Mouse (Mus musculus): ENCODE measurements around the gene Dnajc8. TPM values are rescaled to one million over a fixed set of nuclear protein-coding genes. Genes with fewer than 3 reads are reported as not detected.

Gene Dnajc8
- polyA plus RNA-seq, 1 experiment from 2014 or later, result 77.7 TPM

- no peak overlapping the region for H3K27ac ChIP-seq (ENCODE audit: low read length)
- WGBS (ENCODE audit: insufficient replicate concordance), result 68% methylated on average over 9 of the region's 9 CpGs
- no peak overlapping the region for H3K4me3 ChIP-seq (ENCODE audit: low read depth, low read length)
- H3K36me3 ChIP-seq (ENCODE audit: control insufficient read depth, insufficient read depth), result no peaks in the 10 kb centered on the region
- peaks cover 2% of the 10 kb centered on the region for H3K9me3 ChIP-seq (replicated peaks; ENCODE audit: control insufficient read depth, low read length)
- H3K9ac ChIP-seq (ENCODE audit: low read depth, low read length), result no peak overlapping the region
- H3K4me2 ChIP-seq (ENCODE audit: low read depth, low read length), result no peak overlapping the region
- no peak for ATAC-seq (ENCODE audit: low read depth)
- H3K4me1 ChIP-seq (ENCODE audit: control insufficient read depth, low read depth, low read length), result peaks cover 2% of the 10 kb centered on the region
- no peaks in the 10 kb centered on the region for H3K27me3 ChIP-seq (ENCODE audit: control insufficient read depth, insufficient read depth, low read depth, low read length)
Measured at GRCm38 (mm10) chr4:132571190-132571589, 35.8 kb downstream of the Dnajc8 start.

GRCm38 (mm10) chr4:132573327-132573726 lies 38.0 kb downstream of the Dnajc8 start:
- Histone ChIP-seq H3K9ac (ENCODE audit: low read depth, low read length) (no peak overlapping the region), H3K4me1 (ENCODE audit: control insufficient read depth, low read depth, low read length) (peaks cover 2% of the 10 kb centered on the region), H3K27me3 (ENCODE audit: control insufficient read depth, insufficient read depth, low read depth, low read length) (no peaks in the 10 kb centered on the region), H3K4me2 (ENCODE audit: low read depth, low read length) (no peak overlapping the region), H3K9me3 (replicated peaks; ENCODE audit: control insufficient read depth, low read length) (peaks cover 2% of the 10 kb centered on the region), H3K36me3 (ENCODE audit: control insufficient read depth, insufficient read depth) (no peaks in the 10 kb centered on the region), H3K27ac (ENCODE audit: low read length) (no peak overlapping the region), H3K4me3 (ENCODE audit: low read depth, low read length) (no peak overlapping the region)
- 0 out of 2 replicates have a peak, but pooled peaks have one; percentile 21 for ATAC-seq (ENCODE audit: low read depth)
- WGBS (ENCODE audit: insufficient replicate concordance), result 26% methylated on average over 11 of the region's 11 CpGs

GRCm38 (mm10) chr4:132574809-132575347 lies 39.5 kb downstream of the Dnajc8 start:
- Histone ChIP-seq H3K27me3 (ENCODE audit: control insufficient read depth, insufficient read depth, low read depth, low read length) (no peaks in the 10 kb centered on the region), H3K4me2 (ENCODE audit: low read depth, low read length) (no peak overlapping the region), H3K9ac (ENCODE audit: low read depth, low read length) (no peak overlapping the region), H3K36me3 (ENCODE audit: control insufficient read depth, insufficient read depth) (no peaks in the 10 kb centered on the region), H3K4me3 (ENCODE audit: low read depth, low read length) (no peak overlapping the region), H3K27ac (ENCODE audit: low read length) (no peak overlapping the region), H3K4me1 (ENCODE audit: control insufficient read depth, low read depth, low read length) (peaks cover 2% of the 10 kb centered on the region), H3K9me3 (replicated peaks; ENCODE audit: control insufficient read depth, low read length) (no peaks in the 10 kb centered on the region)
- WGBS (ENCODE audit: insufficient replicate concordance), result 67% methylated on average over 1 of the region's 1 CpGs
- ATAC-seq (ENCODE audit: low read depth), result no peak

- Histone ChIP-seq H3K4me2 (ENCODE audit: low read depth, low read length) (no peak overlapping the region), H3K9me3 (replicated peaks; ENCODE audit: control insufficient read depth, low read length) (no peaks in the 10 kb centered on the region), H3K27ac (ENCODE audit: low read length) (no peak overlapping the region), H3K36me3 (ENCODE audit: control insufficient read depth, insufficient read depth) (no peaks in the 10 kb centered on the region), H3K27me3 (ENCODE audit: control insufficient read depth, insufficient read depth, low read depth, low read length) (no peaks in the 10 kb centered on the region), H3K9ac (ENCODE audit: low read depth, low read length) (no peak overlapping the region), H3K4me3 (ENCODE audit: low read depth, low read length) (no peak overlapping the region), H3K4me1 (ENCODE audit: control insufficient read depth, low read depth, low read length) (no peaks in the 10 kb centered on the region)
- WGBS (ENCODE audit: insufficient replicate concordance), result 41% methylated on average over 3 of the region's 3 CpGs
- ATAC-seq (ENCODE audit: low read depth), result no peak
Measured at GRCm38 (mm10) chr4:132583781-132584180, 48.4 kb downstream of the Dnajc8 start.

GRCm38 (mm10) chr4:132584975-132585374 lies 49.6 kb downstream of the Dnajc8 start:
- Histone ChIP-seq H3K27me3 (ENCODE audit: control insufficient read depth, insufficient read depth, low read depth, low read length) (no peaks in the 10 kb centered on the region), H3K4me2 (ENCODE audit: low read depth, low read length) (no peak overlapping the region), H3K36me3 (ENCODE audit: control insufficient read depth, insufficient read depth) (no peaks in the 10 kb centered on the region), H3K27ac (ENCODE audit: low read length) (no peak overlapping the region), H3K4me3 (ENCODE audit: low read depth, low read length) (no peak overlapping the region), H3K9ac (ENCODE audit: low read depth, low read length) (no peak overlapping the region), H3K4me1 (ENCODE audit: control insufficient read depth, low read depth, low read length) (no peaks in the 10 kb centered on the region), H3K9me3 (replicated peaks; ENCODE audit: control insufficient read depth, low read length) (no peaks in the 10 kb centered on the region)
- ATAC-seq (ENCODE audit: low read depth), result no peak
- 58% methylated on average over 2 of the region's 2 CpGs for WGBS (ENCODE audit: insufficient replicate concordance)

- Histone ChIP-seq H3K27ac (ENCODE audit: low read length) (no peak overlapping the region), H3K9me3 (replicated peaks; ENCODE audit: control insufficient read depth, low read length) (no peaks in the 10 kb centered on the region), H3K9ac (ENCODE audit: low read depth, low read length) (no peak overlapping the region), H3K36me3 (ENCODE audit: control insufficient read depth, insufficient read depth) (no peaks in the 10 kb centered on the region), H3K4me3 (ENCODE audit: low read depth, low read length) (no peak overlapping the region), H3K4me2 (ENCODE audit: low read depth, low read length) (no peak overlapping the region), H3K27me3 (ENCODE audit: control insufficient read depth, insufficient read depth, low read depth, low read length) (no peaks in the 10 kb centered on the region), H3K4me1 (ENCODE audit: control insufficient read depth, low read depth, low read length) (no peaks in the 10 kb centered on the region; the same call in 1 of the 2 replicates)
- no peak for ATAC-seq (ENCODE audit: low read depth)
- 80% methylated on average over 4 of the region's 4 CpGs for WGBS (ENCODE audit: insufficient replicate concordance)
Measured at GRCm38 (mm10) chr4:132586282-132586681, 50.9 kb downstream of the Dnajc8 start.

GRCm38 (mm10) chr4:132588512-132588911 lies 53.2 kb downstream of the Dnajc8 start:
- H3K4me3 ChIP-seq (ENCODE audit: low read depth, low read length), result no peak overlapping the region
- no peaks in the 10 kb centered on the region; the same call in 1 of the 2 replicates for H3K4me1 ChIP-seq (ENCODE audit: control insufficient read depth, low read depth, low read length)
- no peak overlapping the region for H3K9ac ChIP-seq (ENCODE audit: low read depth, low read length)
- H3K36me3 ChIP-seq (ENCODE audit: control insufficient read depth, insufficient read depth), result no peaks in the 10 kb centered on the region
- no peak overlapping the region for H3K4me2 ChIP-seq (ENCODE audit: low read depth, low read length)
- WGBS (ENCODE audit: insufficient replicate concordance), result 48% methylated on average over 3 of the region's 3 CpGs
- H3K27me3 ChIP-seq (ENCODE audit: control insufficient read depth, insufficient read depth, low read depth, low read length), result no peaks in the 10 kb centered on the region
- H3K9me3 ChIP-seq (replicated peaks; ENCODE audit: control insufficient read depth, low read length), result no peaks in the 10 kb centered on the region
- no peak overlapping the region for H3K27ac ChIP-seq (ENCODE audit: low read length)
- no peak for ATAC-seq (ENCODE audit: low read depth)

- H3K27ac ChIP-seq (ENCODE audit: low read length), result no peak overlapping the region; the same call in 1 of the 2 replicates
- no peaks in the 10 kb centered on the region for H3K36me3 ChIP-seq (ENCODE audit: control insufficient read depth, insufficient read depth)
- peaks cover 3% of the 10 kb centered on the region; the same call in 1 of the 2 replicates for H3K4me1 ChIP-seq (ENCODE audit: control insufficient read depth, low read depth, low read length)
- no peak overlapping the region for H3K9ac ChIP-seq (ENCODE audit: low read depth, low read length)
- WGBS (ENCODE audit: insufficient replicate concordance), result 55% methylated on average over 10 of the region's 10 CpGs
- H3K27me3 ChIP-seq (ENCODE audit: control insufficient read depth, insufficient read depth, low read depth, low read length), result no peaks in the 10 kb centered on the region
- ATAC-seq (ENCODE audit: low read depth), result peak; percentile 62; the same call in 1 of the 2 replicates
- H3K9me3 ChIP-seq (replicated peaks; ENCODE audit: control insufficient read depth, low read length), result no peaks in the 10 kb centered on the region
- H3K4me3 ChIP-seq (ENCODE audit: low read depth, low read length), result no peak overlapping the region
- no peak overlapping the region for H3K4me2 ChIP-seq (ENCODE audit: low read depth, low read length)
Measured at GRCm38 (mm10) chr4:132590642-132591041, 55.3 kb downstream of the Dnajc8 start.

GRCm38 (mm10) chr4:132592958-132593357 lies 57.6 kb downstream of the Dnajc8 start:
- WGBS (ENCODE audit: insufficient replicate concordance), result 24% methylated on average over 9 of the region's 9 CpGs
- Histone ChIP-seq H3K9me3 (replicated peaks; ENCODE audit: control insufficient read depth, low read length) (no peaks in the 10 kb centered on the region), H3K4me3 (ENCODE audit: low read depth, low read length) (no peak overlapping the region), H3K4me1 (ENCODE audit: control insufficient read depth, low read depth, low read length) (peaks cover 3% of the 10 kb centered on the region; the same call in 1 of the 2 replicates), H3K36me3 (ENCODE audit: control insufficient read depth, insufficient read depth) (no peaks in the 10 kb centered on the region), H3K4me2 (ENCODE audit: low read depth, low read length) (no peak overlapping the region), H3K9ac (ENCODE audit: low read depth, low read length) (no peak overlapping the region), H3K27me3 (ENCODE audit: control insufficient read depth, insufficient read depth, low read depth, low read length) (no peaks in the 10 kb centered on the region), H3K27ac (ENCODE audit: low read length) (no peak overlapping the region)
- no peak for ATAC-seq (ENCODE audit: low read depth)

Measured in liver, embryonic 16.5 days (tissue).